Mouse (Mus musculus) ES-Bruce4 (cell line): Measurements from ENCODE around the gene Zscan20.

Source experiments
- CTCF ChIP-seq: IDR thresholded peaks from one replicate; pipeline ENCODE4 v1.8.1; 2011; ENCODE audit warnings: low read depth, low read length
- EP300 ChIP-seq: IDR thresholded peaks from 2 replicates; pipeline ENCODE4 v1.6.1; 2011; ENCODE audit warnings: low read depth, low read length; ENCODE audit not compliant: insufficient read depth

DNA sequence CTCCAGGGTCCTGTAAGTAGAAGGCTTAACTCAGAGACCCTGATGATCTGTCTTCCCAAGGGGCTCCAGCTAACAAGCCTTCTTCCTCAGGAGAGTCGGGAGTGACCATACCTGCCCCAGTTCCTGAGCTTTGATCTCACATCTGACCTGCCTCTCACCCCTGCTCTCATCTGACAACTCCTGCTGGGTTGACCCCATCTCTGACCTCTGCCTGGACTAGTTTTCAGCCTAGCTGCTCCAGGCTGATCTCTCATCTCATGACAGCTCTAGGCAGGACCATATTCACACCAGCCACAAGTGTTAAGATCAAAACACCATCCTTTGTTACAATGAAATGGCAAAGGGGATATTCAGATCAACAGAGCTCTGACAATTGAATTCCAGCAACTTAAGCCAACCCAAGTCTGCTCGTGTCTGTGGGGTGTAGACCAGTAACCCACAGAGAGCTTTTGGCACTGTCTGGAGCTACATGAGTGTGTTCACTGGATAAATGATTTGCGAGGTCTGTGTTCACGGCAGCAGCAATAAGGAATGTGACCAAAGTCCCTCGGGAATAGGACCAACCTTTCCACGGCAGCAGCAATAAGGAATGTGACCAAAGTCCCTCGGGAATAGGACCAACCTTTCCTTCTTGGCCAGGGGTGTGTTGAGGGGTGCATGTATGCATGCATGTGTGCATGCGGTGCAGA lies 38.8 kb upstream of the Zscan20 start:
- TF ChIP-seq CTCF: no peak
- no peak for TF ChIP-seq EP300
